ENCODE assay signal across 8 mouse cellular contexts in the genomic region with DNA sequence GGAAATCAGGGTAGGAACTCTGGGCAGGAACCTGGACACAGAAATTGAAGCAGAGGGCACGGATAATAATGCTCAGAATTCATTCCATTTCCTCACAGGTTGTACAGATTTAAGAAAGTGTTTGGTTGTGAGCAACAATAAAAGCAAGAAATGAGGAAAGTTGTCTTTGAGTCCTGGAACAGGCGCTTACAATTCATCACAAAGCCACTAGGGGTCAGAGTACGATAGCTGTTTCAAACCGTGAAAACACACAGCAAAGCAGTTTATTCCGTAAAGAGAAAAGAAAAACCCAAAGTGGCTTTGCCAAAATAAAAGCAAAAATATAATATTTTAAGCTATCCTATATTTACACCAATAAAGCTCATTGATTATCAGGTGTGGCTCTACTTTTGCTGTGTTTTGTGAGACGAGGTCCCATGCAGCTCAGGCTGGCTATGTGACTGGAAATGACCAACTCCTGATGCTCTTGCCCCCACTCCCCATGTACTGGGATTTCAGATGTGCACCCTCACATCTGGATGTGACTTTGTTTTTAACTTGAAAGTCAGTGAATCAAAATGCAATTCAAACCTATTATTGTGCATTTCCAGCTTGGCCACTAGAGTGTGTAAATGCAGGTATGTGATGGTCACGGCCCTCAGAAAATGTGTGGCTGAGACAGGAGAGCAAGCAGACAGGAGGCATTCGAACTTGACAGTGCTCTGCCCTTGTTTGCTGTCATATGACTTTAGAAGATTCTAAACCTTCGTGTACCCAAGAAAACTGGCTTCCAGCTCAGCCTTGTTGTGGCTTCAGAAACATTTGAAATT.
DNase-seq lines count a peak whose midpoint lies in the region; ATAC-seq and TF ChIP-seq lines count a peak whose summit lies in the region.

No protein-coding gene starts in this region.

- H3K9me3 ChIP-seq in hindbrain, postnatal 0 days (ENCODE audit: low read length), result no peaks in the 10 kb centered on the region
- no peaks in the 10 kb centered on the region for H3K9me3 ChIP-seq in midbrain, embryonic 14.5 days (ENCODE audit: control insufficient read depth, low read length)

- 0 out of 2 replicates have a peak overlapping the region, but pooled peaks have one; percentile 5 for H3K4me2 ChIP-seq in hindbrain, postnatal 0 days (ENCODE audit: low read depth, low read length)
- no peak overlapping the region for H3K4me2 ChIP-seq in midbrain, embryonic 14.5 days (ENCODE audit: low read length)

- TF ChIP-seq POLR2A in heart, adult 2 months (IDR thresholded peaks at IDR 0.05; ENCODE audit: insufficient read depth, low read depth, low read length), result no peak
- TF ChIP-seq POLR2A in thymus, adult 2 months (IDR thresholded peaks at IDR 0.05; ENCODE audit: control insufficient read depth, extremely low read depth, insufficient read depth, low read length, poor library complexity), result no peak

- TF ChIP-seq EP300 in heart, adult 2 months (IDR thresholded peaks at IDR 0.05; ENCODE audit: insufficient read depth, low read depth, low read length), result no peak

- intact Hi-C loops in heart, adult 2 months (cut with DNase I), result loop anchor here (1.0 to 5.0 kb wide), 3 partner anchors 292 to 392 kb away; no protein-coding TSS in a partner anchor

- ATAC-seq in hindbrain, postnatal 0 days, result peak; percentile 24; the same call in 1 of the 2 replicates
- peak; percentile 58; the same call in 1 of the 2 replicates for ATAC-seq in midbrain, embryonic 14.5 days (ENCODE audit: low FRiP score, low TSS enrichment)

- TF ChIP-seq CTCF in heart, adult 2 months (IDR thresholded peaks at IDR 0.05), result peak; percentile 82
- TF ChIP-seq CTCF in thymus, adult 2 months (IDR thresholded peaks at IDR 0.05; ENCODE audit: borderline replicate concordance, control insufficient read depth, extremely low read depth, insufficient read depth, low read length, poor library complexity), result no peak
- peak; percentile 78 for TF ChIP-seq CTCF in hindbrain, postnatal 0 days (IDR thresholded peaks at IDR 0.05; ENCODE audit: low read depth)

- H3K4me3 ChIP-seq in heart, adult 2 months, result no peak overlapping the region
- no peak overlapping the region for H3K4me3 ChIP-seq in thymus, adult 2 months (ENCODE audit: control insufficient read depth, insufficient read depth, low read length)
- no peak overlapping the region for H3K4me3 ChIP-seq in hindbrain, postnatal 0 days (ENCODE audit: low read length)
- H3K4me3 ChIP-seq in midbrain, embryonic 14.5 days (replicated peaks; ENCODE audit: low read depth, low read length), result no peak overlapping the region

- no peaks in the 10 kb centered on the region for H3K4me1 ChIP-seq in heart, adult 2 months (ENCODE audit: control insufficient read depth, insufficient read depth, low read length)
- H3K4me1 ChIP-seq in thymus, adult 2 months (replicated peaks; ENCODE audit: control insufficient read depth, insufficient read depth, low read length), result peaks cover 6% of the 10 kb centered on the region
- no peaks in the 10 kb centered on the region; the same call in 1 of the 2 replicates for H3K4me1 ChIP-seq in hindbrain, postnatal 0 days (ENCODE audit: insufficient read depth, low read length)
- H3K4me1 ChIP-seq in midbrain, embryonic 14.5 days (ENCODE audit: control insufficient read depth, insufficient read depth, low read length), result no peaks in the 10 kb centered on the region

- no peak overlapping the region for H3K9ac ChIP-seq in heart, adult 2 months (ENCODE audit: low read depth, low read length)
- H3K9ac ChIP-seq in hindbrain, postnatal 0 days (replicated peaks; ENCODE audit: low read length), result no peak overlapping the region
- no peak overlapping the region for H3K9ac ChIP-seq in midbrain, embryonic 14.5 days (replicated peaks; ENCODE audit: low read length)

- H3K79me2 ChIP-seq in heart, adult 2 months (replicated peaks; ENCODE audit: control insufficient read depth, insufficient read depth, low read length), result no peaks in the 10 kb centered on the region

- 30% methylated on average over 9 of the region's 9 CpGs for WGBS in heart, adult 2 months
- 36% methylated on average over 9 of the region's 9 CpGs for WGBS in thymus, adult 2 months
- WGBS in hindbrain, postnatal 0 days, result 36% methylated on average over 9 of the region's 9 CpGs
- 42% methylated on average over 9 of the region's 9 CpGs for WGBS in midbrain, embryonic 14.5 days

- H3K27me3 ChIP-seq in heart, adult 2 months (ENCODE audit: control insufficient read depth, insufficient read depth, low read length), result no peaks in the 10 kb centered on the region; the same call in 1 of the 2 replicates
- H3K27me3 ChIP-seq in thymus, adult 2 months (ENCODE audit: control insufficient read depth, insufficient read depth, low read length), result no peaks in the 10 kb centered on the region
- H3K27me3 ChIP-seq in hindbrain, postnatal 0 days (ENCODE audit: insufficient read depth, low read length), result no peaks in the 10 kb centered on the region
- no peaks in the 10 kb centered on the region for H3K27me3 ChIP-seq in midbrain, embryonic 14.5 days (ENCODE audit: control insufficient read depth, insufficient read depth, low read length)

- H3K27ac ChIP-seq in heart, adult 2 months, result no peak overlapping the region
- no peak overlapping the region for H3K27ac ChIP-seq in thymus, adult 2 months (ENCODE audit: control insufficient read depth, insufficient read depth, low read length)
- no peak overlapping the region for H3K27ac ChIP-seq in hindbrain, postnatal 0 days
- no peak overlapping the region for H3K27ac ChIP-seq in midbrain, embryonic 14.5 days (replicated peaks; ENCODE audit: low read depth, low read length)

- DNase-seq in heart, adult 2 months, result no peak
- DNase-seq in heart, adult 9 months (ENCODE audit: low spot score in 2 of 2), result no peak
- peak; percentile 37 for DNase-seq in thymus, adult 2 months
- no peak for DNase-seq in thymus, adult 18-20 months
- DNase-seq in cerebellum, postnatal 25 days, result peak; percentile 32 to 67
- DNase-seq in hindbrain, postnatal 0 days (ENCODE audit: low spot score), result peak; percentile 81
- peak; percentile 86 for DNase-seq in midbrain, embryonic 14.5 days
- DNase-seq in layer of hippocampus, adult 9-11 months, result no peak

- H3K36me3 ChIP-seq in heart, adult 2 months (ENCODE audit: control insufficient read depth, insufficient read depth, low read length), result no peaks in the 10 kb centered on the region
- H3K36me3 ChIP-seq in thymus, adult 2 months (ENCODE audit: control insufficient read depth, insufficient read depth, low read length), result no peaks in the 10 kb centered on the region
- H3K36me3 ChIP-seq in hindbrain, postnatal 0 days (ENCODE audit: insufficient read depth, low read length), result no peaks in the 10 kb centered on the region
- no peaks in the 10 kb centered on the region for H3K36me3 ChIP-seq in midbrain, embryonic 14.5 days (ENCODE audit: control insufficient read depth, insufficient read depth, low read length)

Comparison
In these comparisons a context has a peak if more than half of its experiments do, and no peak if none do; other contexts are left out.
1. DNase-seq: peak in thymus, adult 2 months (single experiment), cerebellum, postnatal 25 days (2 of 2), hindbrain, postnatal 0 days (single experiment) and midbrain, embryonic 14.5 days (single experiment); none in heart, adult 2 months (0 of 2), heart, adult 9 months (0 of 2), thymus, adult 18-20 months (0 of 2) and layer of hippocampus, adult 9-11 months (single experiment).